Mouse (Mus musculus) ES-E14 (cell line): ENCODE measurements around the gene 1700001O22Rik. TPM values are rescaled to one million over a fixed set of nuclear protein-coding genes. Genes with fewer than 3 reads are reported as not detected.

ENCODE experiments used
- DNase-seq: peaks from one replicate; pipeline ENCODE4 v3.0.0-alpha.2; 2013; ENCODE audit warnings: low read depth, low spot score
- H3K27ac ChIP-seq: 2 replicates; pipeline ENCODE4 v1.5.1; 2012; ENCODE audit warnings: low read depth, mild to moderate bottlenecking, low read length, moderate library complexity, mixed read lengths; ENCODE audit not compliant: poor library complexity, insufficient read depth, severe bottlenecking
- H3K36me3 ChIP-seq: 2 replicates; pipeline ENCODE4 v1.6.1; 2012; ENCODE audit warnings: mild to moderate bottlenecking, low read length, moderate library complexity, mixed read lengths; ENCODE audit not compliant: control insufficient read depth, poor library complexity, insufficient read depth, severe bottlenecking
- H3K4me1 ChIP-seq, 2 experiments: fragments of 150-350 bp in 1 of 2; sonication (generic) in 1 of 2; 2 replicates each; pipeline ENCODE4 v1.6.1; 2012; ENCODE audit warnings: low read length in 2 of 2, mild to moderate bottlenecking in 1 of 2, mixed read lengths in 1 of 2; ENCODE audit not compliant: control insufficient read depth in 2 of 2, insufficient read depth in 2 of 2, poor library complexity in 1 of 2
- H3K4me3 ChIP-seq, 2 experiments: fragments of 150-350 bp in 1 of 2; sonication (generic) in 1 of 2; 2 replicates each; pipeline ENCODE4 v1.5.1; 2012; ENCODE audit warnings: low read length in 2 of 2, low read depth in 1 of 2, mild to moderate bottlenecking in 1 of 2, mixed read lengths in 1 of 2; ENCODE audit not compliant: insufficient read depth in 1 of 2, poor library complexity in 1 of 2, severe bottlenecking in 1 of 2
- H3K9ac ChIP-seq: 2 replicates; pipeline ENCODE4 v1.6.1; 2012; ENCODE audit warnings: low read depth, mild to moderate bottlenecking, low read length, mixed read lengths; ENCODE audit not compliant: poor library complexity, insufficient read depth, severe bottlenecking
- H3K9me3 ChIP-seq: fragments of 150-350 bp; sonication (generic); 2 replicates; pipeline ENCODE4 v1.6.1; 2012; ENCODE audit warnings: low read depth, mild to moderate bottlenecking, low read length; ENCODE audit not compliant: control insufficient read depth, insufficient read depth
- CHD2 ChIP-seq: IDR thresholded peaks from 2 replicates; pipeline ENCODE4 v1.6.1; 2014; ENCODE audit warnings: mild to moderate bottlenecking, low read depth, low read length, inconsistent platforms
- HCFC1 ChIP-seq: IDR thresholded peaks from 2 replicates; pipeline ENCODE4 v1.6.1; 2012; ENCODE audit warnings: low read length, inconsistent platforms, borderline replicate concordance; ENCODE audit not compliant: insufficient read depth
- MAFK ChIP-seq: IDR thresholded peaks from 2 replicates; pipeline ENCODE4 v1.6.1; 2014; ENCODE audit warnings: mild to moderate bottlenecking, low read depth, low read length, inconsistent platforms; ENCODE audit not compliant: insufficient read depth
- ZC3H11A ChIP-seq: IDR thresholded peaks from 2 replicates; pipeline ENCODE4 v1.6.1; 2012; ENCODE audit warnings: low read depth, mild to moderate bottlenecking, inconsistent platforms, low read length, borderline replicate concordance
- ZNF384 ChIP-seq: IDR thresholded peaks from 2 replicates; pipeline ENCODE4 v1.6.1; 2012; ENCODE audit warnings: low read depth, low read length, inconsistent platforms
- in situ Hi-C, 2 experiments: fragments of 600-800 bp; cut with MboI; formaldehyde crosslinking; loops; one replicate each; pipeline ENCODE4 v1.15.1; 2025; ENCODE audit warnings: low sequenced_read_pairs in 2 of 2, inconsistent platforms in 1 of 2; ENCODE audit not compliant: unreplicated experiment in 2 of 2
- total RNA-seq: library from RNA; depleted of rRNA; stranded (reverse); fragments of 300-350 nt; gene quantifications from 2 replicates; pipeline ENCODE4 v1.2.3, GENCODE M21; 2012

1700001O22Rik gene
- total RNA-seq, 1 experiment: 1.9 TPM

DNA sequence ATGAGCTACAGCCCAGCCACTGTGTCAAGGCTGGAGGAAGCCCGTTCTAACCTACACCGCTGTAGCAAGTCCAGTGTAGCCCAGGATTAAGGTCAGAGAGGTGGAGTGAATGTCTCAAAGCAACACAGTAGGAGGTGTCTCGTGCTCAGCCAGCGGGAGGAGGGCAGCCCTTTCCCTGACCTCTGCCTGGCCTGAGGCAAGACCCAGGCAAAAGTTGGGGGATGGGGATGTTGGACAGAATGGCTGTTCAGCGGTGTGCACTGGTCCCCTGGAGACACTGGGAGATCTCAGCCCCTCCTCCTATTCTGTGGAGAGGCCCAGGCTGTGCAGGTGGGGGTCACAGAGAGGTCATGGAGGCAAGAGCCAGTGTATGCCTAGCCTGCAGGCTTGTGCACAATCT is 24.2 kb downstream of the 1700001O22Rik start:
- Histone ChIP-seq H3K9ac (no peak overlapping the region), H3K27ac (peak overlapping the region; percentile 49; the same call in 1 of the 2 replicates), H3K36me3 (no peaks in the 10 kb centered on the region), H3K9me3 (no peaks in the 10 kb centered on the region), H3K4me3 (no peak overlapping the region), H3K4me1 (peaks cover 6 to 39% of the 10 kb centered on the region in 2 experiments; a peak in 3 of 4 replicates)
- TF ChIP-seq CHD2: peak; percentile 77
- no peak for TF ChIP-seq ZNF384
- TF ChIP-seq HCFC1: peak; percentile 33; the same call in 1 of the 2 replicates
- no peak for TF ChIP-seq ZC3H11A
- TF ChIP-seq MAFK: no peak
- DNase-seq: peak; percentile 98
- in situ Hi-C loops: loop anchor here (25.0 kb wide), 1 partner anchor 317 kb away; the partner anchor contains the start of gene Ier5l (in 2 of the 2)

- H3K9ac ChIP-seq: no peak overlapping the region; the same call in 1 of the 2 replicates
- peaks cover 6 to 34% of the 10 kb centered on the region in 2 experiments; a peak in 3 of 4 replicates for H3K4me1 ChIP-seq
- H3K9me3 ChIP-seq: no peaks in the 10 kb centered on the region
- no peak overlapping the region for H3K4me3 ChIP-seq
- no peak for DNase-seq
- H3K27ac ChIP-seq: peak overlapping the region; percentile 49; the same call in 1 of the 2 replicates
- H3K36me3 ChIP-seq: no peaks in the 10 kb centered on the region
- TF ChIP-seq MAFK (no peak), CHD2 (no peak), ZC3H11A (no peak), ZNF384 (no peak), HCFC1 (no peak)
- in situ Hi-C loops: loop anchor here (25.0 kb wide), 1 partner anchor 316 kb away; the partner anchor contains the start of gene Ier5l (in 2 of the 2)
These were observed 25.2 kb downstream of the 1700001O22Rik start for GRCm38 (mm10) chr2:30778235-30778634.

DNA sequence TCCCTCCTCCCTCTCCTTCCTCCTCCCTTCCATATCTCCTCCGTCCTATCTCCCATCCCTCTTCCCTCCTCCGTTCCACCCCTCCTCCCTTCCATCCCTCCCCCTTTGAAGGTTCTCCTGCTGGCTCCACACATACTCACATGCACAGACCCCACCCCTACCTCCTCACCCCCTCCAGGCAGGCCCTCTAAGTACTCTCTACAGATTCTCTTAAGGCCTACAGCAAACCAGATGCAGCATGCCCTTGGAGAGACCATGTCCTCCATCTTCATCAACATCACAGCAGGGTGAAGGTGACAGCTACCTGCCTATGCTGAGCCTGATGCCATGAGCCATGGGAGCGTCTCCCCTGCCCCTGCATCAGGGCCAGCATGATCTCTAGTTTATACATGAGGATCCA is 26.2 kb downstream of the 1700001O22Rik start:
- Histone ChIP-seq H3K27ac (no peak overlapping the region; the same call in 1 of the 2 replicates), H3K9me3 (no peaks in the 10 kb centered on the region), H3K9ac (no peak overlapping the region), H3K36me3 (no peaks in the 10 kb centered on the region), H3K4me1 (peaks cover 8 to 37% of the 10 kb centered on the region in 2 experiments), H3K4me3 (no peak overlapping the region)
- no peak for DNase-seq
- TF ChIP-seq ZC3H11A: no peak
- no peak for TF ChIP-seq ZNF384
- TF ChIP-seq HCFC1: no peak
- no peak for TF ChIP-seq CHD2
- TF ChIP-seq MAFK: no peak
- in situ Hi-C loops: loop anchor here (25.0 kb wide), 1 partner anchor 315 kb away; the partner anchor contains the start of gene Ier5l (in 2 of the 2)

GRCm38 (mm10) chr2:30775955-30776354 is 27.5 kb downstream of the 1700001O22Rik start:
- TF ChIP-seq ZC3H11A (0 out of 2 replicates have a peak, but pooled peaks have one; percentile 22), HCFC1 (no peak), MAFK (no peak), ZNF384 (no peak), CHD2 (no peak)
- Histone ChIP-seq H3K9ac (no peak overlapping the region), H3K27ac (no peak overlapping the region), H3K4me1 (peaks cover 13 to 43% of the 10 kb centered on the region in 2 experiments), H3K9me3 (no peaks in the 10 kb centered on the region), H3K36me3 (no peaks in the 10 kb centered on the region), H3K4me3 (no peak overlapping the region)
- DNase-seq: no peak
- in situ Hi-C loops: loop anchor here (25.0 kb wide), 1 partner anchor 314 kb away; the partner anchor contains the start of gene Ier5l (in 2 of the 2)
